Mouse (Mus musculus) large intestine, adult 2 months (tissue): Measurements from ENCODE around the gene Nlgn3. TPM values are rescaled to one million over a fixed set of nuclear protein-coding genes. Genes with fewer than 3 reads are reported as not detected.
"Not testable (repeated sequence)": the region's sequence is repeated elsewhere in the genome, so short reads cannot be mapped to it uniquely, and the experiment has no call there.

Source experiments
- DNase-seq: peaks from one replicate; pipeline ENCODE4 v3.0.0-alpha.2; 2012; ENCODE audit warnings: low read depth, low spot score
- WGBS: fragments of 180-500 bp; shearing (Covaris S2); methylation state at CpG from one replicate; pipeline ENCODE4 v1.1.7; 2018; 5-methylcytosine and 5-hydroxymethylcytosine counted together
- polyA plus RNA-seq: library from polyadenylated mRNA; depleted of rRNA; stranded (reverse); fragments of >200 nt; gene quantifications from 2 replicates; pipeline ENCODE4 v1.2.3, GENCODE M21; 2012

Gene Nlgn3
- polyA plus RNA-seq, 1 experiment, result 0.10 TPM

DNA sequence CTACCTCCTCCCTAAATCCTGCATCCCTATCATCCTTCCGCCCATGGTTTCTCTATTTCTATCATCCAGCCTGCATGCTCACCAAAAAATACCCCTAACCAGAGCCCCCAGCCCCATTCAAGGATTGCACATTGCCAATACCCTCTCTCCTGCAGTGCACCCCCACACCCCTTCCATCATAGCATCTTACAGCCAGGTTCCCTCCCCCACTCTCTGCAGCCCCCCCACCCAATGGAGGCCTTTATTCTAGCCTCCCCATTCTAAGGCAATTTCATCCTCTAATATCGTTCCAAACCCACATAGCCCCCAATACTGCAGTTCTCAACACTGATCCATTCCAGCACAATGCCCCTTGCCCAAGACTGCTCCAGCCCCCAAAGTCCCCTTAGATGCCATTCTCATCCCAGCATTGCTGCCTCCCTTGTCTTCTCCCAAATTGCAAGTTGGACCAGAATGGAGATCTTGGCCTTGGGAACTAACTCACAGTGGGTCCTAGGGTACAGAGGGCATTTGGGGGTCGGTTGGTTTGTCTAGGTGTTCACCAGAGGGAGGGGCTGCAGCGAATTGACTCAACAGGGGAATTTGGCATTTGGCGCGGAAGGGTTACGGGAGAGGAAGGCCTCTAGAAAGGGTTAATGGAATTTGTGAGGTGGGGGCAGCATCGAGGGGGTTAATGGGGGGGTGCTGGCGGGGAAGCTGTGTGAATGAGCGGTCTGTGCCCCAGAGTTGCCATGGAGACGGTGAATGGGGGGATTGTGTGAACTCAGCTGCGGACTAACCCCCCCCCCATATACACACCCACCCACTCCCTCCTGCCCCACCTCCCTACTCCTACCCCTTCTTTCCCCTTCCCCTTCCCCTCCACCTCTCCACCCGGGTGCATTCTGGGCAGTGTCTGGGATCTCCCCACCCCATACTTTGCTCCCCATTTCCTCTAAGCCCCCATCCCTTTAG, 782 bp downstream of the Nlgn3 start:
- DNase-seq, result no peak
- WGBS, result 42% methylated on average over 12 of the region's 13 CpGs

DNA sequence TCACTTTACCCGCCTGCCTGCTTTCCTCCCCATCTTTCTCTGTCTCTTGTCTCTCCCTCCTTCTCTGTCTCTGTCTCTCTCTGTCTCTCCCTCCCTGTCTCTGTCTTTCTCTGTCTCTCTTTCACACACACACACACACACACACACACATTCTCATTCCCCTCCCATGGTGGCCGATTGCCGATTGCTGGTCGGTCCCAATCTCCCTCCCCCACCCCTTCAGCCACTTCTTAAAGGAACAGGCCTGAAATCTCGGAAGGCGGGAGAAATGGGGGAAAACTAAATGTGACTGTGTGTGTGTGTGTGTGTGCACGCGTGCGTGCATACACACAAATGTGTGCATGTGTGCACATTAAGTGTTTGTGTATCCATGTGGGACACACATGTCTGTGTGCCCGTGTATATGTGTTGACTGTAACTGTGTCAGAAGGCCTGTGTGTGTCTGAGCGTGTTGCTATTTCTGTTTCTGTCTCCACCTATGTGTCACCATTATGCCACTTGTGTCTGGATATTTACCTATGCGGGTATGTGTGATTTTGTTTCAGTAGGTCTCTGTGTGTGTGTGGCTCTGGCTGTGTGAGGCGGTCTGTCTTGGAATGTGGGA, 1.6 kb downstream of the Nlgn3 start:
- 54% methylated on average over 13 of the region's 13 CpGs for WGBS
- no peak for DNase-seq

- 83% methylated on average over 9 of the region's 9 CpGs for WGBS
- DNase-seq, result no peak
Observed at GRCm38 (mm10) chrX:101301654-101302053, 2.7 kb downstream of the Nlgn3 start.

GRCm38 (mm10) chrX:101304646-101305045, 5.7 kb downstream of the Nlgn3 start:
- WGBS, result 75% methylated on average over 2 of the region's 2 CpGs
- DNase-seq, result no peak

- WGBS, result 92% methylated on average over 5 of the region's 5 CpGs
- DNase-seq, result no peak
Observed at GRCm38 (mm10) chrX:101309299-101309698, 10.3 kb downstream of the Nlgn3 start.

DNA sequence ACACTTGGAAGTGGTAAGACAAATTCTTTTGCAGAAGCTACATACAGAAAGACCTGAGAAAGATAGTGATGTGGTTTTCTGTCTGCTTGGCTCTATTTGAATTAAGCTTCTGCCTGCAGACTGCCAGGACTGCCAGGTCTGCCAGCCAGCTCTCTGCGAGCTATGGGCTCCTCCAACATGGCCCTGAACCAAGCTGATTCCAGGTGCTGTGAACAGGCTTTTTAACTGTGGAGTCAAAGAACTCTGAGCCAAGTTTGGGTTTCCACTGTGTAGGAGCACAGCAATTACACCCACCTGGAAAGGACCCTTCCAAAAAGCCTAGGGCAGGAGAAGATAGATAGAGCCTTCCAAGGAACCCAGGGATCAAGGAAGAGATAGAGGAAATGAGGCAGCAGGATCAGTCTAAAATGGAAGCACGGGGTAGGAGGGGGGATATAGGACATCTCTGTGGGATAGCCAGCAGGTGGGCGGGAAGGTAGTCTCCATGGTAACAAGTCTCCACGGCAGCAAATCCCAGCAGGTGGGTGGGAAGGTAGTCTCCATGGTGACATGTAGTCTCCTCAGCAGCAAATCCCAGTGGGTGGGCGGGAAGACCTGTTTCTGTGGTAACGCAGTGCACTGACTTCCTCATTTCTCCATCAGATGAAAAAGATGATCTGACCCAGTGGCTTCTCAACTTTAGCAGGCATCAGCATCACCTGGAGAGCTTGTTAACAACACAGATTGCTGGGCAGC, 14.8 kb downstream of the Nlgn3 start:
- WGBS, result 51% methylated on average over 6 of the region's 6 CpGs
- DNase-seq, result no peak

- WGBS, result 93% methylated on average over 12 of the region's 12 CpGs
- no peak for DNase-seq
Observed at GRCm38 (mm10) chrX:101319775-101320174, 20.8 kb downstream of the Nlgn3 start.

- WGBS, result 58% methylated on average over 8 of the region's 8 CpGs
- DNase-seq, result no peak
Observed at GRCm38 (mm10) chrX:101325989-101326899, 27.3 kb downstream of the Nlgn3 start.

DNA sequence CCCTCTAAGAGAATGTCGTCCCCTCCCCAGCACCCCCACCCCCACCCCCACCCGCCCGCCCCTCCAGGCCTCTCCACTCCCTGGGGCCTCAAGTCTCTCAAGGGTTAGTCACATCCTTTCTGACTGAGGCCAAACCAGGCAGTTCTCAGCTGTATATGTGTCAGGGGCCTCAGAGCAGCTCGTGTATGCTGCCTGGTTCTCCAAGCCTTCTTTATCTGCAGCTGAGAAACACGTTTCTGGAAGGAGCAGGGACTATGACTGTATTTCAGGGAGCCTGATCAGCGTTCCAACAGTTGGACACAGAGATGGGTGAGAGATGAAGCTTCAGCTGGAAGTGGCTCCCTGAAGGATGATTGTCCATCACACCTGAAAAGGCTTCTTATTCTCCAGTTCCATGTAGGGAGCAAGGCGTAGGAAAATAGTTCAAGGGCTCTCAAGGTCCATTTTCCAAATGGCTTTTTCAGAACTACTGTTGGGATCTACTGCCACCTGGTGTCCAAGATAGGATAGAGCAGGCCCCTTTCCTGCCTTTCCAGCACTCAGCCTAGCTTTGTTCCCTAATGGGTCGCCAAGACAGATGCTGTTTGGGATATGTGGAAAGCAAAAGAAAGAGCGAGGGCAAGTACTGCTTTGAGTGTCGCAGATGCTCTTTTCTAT, 30.5 kb downstream of the Nlgn3 start:
- DNase-seq, result peak; percentile 16

GRCm38 (mm10) chrX:101332031-101332374, 33.0 kb downstream of the Nlgn3 start:
- 37% methylated on average over 9 of the region's 9 CpGs for WGBS

More for the DNA sequence above, 30.5 kb downstream of the Nlgn3 start:
- WGBS, result 23% methylated on average over 9 of the region's 10 CpGs

GRCm38 (mm10) chrX:101332375-101333211, 33.6 kb downstream of the Nlgn3 start:
- DNase-seq, result peak; percentile 80
- 12% methylated on average over 45 of the region's 49 CpGs for WGBS

More at GRCm38 (mm10) chrX:101332031-101332374, 33.0 kb downstream of the Nlgn3 start:
- DNase-seq, result no peak

DNA sequence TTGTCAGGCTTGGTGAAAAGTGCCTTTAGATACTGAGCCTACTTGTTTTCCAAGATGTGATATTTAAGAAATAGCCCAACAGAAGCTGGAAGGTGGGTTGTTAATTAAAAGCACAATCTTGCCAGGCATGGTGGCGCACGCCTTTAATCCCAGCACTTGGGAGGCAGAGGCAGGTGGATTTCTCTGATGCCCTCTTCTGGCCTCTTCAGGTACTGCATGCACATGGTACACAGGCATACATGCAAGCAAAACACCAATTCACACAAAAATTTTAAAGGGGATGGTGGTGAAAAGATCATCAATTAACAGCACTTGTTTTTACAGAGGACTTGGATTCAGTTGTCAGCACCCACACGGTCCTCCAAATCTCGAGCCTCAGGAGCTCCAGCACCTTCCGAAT, 35.6 kb downstream of the Nlgn3 start:
- WGBS, result 88% methylated on average over 5 of the region's 5 CpGs
- DNase-seq, result no peak

DNA sequence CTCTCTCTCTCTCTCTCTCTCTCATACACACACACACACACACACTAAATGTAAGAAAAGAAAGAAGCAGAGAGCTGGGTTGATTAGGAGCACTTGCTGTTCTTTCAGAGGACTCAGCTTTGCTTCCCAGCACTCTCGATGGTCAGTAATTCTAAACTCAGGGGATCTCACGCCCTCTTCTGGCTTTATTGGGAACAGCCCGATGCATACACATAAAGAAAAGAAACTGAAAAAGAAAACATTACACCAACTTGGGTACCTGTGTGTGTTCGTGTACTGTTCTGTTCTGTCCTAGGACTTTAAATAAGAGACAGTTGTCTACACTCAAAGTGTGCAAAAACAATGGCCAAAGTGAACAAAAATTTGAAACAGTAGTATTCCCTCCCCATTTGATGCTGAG, 39.7 kb downstream of the Nlgn3 start:
- 45% methylated on average over 4 of the region's 4 CpGs for WGBS
- DNase-seq, result no peak

GRCm38 (mm10) chrX:101342837-101343236, 43.9 kb downstream of the Nlgn3 start:
- WGBS, result 75% methylated on average over 2 of the region's 2 CpGs
- DNase-seq, result not testable (repeated sequence)

GRCm38 (mm10) chrX:101345456-101345855, 46.5 kb downstream of the Nlgn3 start:
- DNase-seq, result no peak

DNA sequence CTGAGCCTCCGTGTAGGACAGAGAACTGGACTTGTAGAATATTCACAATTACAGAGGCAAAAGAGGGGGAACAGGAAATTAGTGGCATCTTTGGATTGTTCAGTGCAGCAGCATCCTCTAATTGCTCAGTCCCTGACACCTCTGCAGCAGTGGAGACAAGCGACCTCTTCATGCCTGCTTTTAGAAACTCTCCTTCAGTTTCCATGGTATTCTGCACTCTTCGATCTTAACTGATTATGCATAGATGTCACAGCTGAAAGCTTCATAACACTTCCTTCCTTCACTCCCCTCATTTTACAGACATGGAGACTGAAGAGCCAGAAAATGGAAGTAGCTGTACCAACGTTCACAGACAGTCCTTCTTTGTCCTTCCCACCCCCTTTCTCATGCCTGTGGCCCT, 47.5 kb downstream of the Nlgn3 start:
- DNase-seq, result no peak
- 70% methylated on average over 4 of the region's 4 CpGs for WGBS

More at GRCm38 (mm10) chrX:101345456-101345855, 46.5 kb downstream of the Nlgn3 start:
- WGBS, result 86% methylated on average over 2 of the region's 2 CpGs

DNA sequence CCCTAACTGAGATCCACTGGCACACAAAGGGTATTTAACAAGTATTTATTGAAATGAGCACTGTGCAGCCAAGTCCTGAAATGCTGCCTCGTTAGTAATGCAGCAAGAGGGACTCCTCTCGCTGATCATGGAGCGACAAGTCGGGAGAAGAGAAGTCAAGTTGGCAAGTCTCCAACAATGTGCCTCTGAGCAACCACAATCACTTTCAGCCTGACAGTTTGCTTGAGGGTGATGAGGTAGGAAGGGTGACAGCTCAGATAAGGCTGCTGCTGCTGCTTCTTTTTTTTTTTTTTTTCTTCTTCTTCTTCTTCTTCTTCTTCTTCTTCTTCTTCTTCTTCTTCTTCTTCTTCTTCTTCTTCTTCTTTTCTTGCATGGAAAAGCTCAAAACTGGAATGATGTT, 52.2 kb downstream of the Nlgn3 start:
- WGBS, result 32% methylated on average over 4 of the region's 4 CpGs
- no peak for DNase-seq

GRCm38 (mm10) chrX:101358902-101359301, 59.9 kb downstream of the Nlgn3 start:
- not testable (repeated sequence) for DNase-seq
- 61% methylated on average over 4 of the region's 4 CpGs for WGBS
